Mouse (Mus musculus) liver, adult 2 months (tissue): ENCODE data around the gene Slc22a16. TPM values are rescaled to one million over a fixed set of nuclear protein-coding genes. Genes with fewer than 3 reads are reported as not detected.

ENCODE experiments used
- DNase-seq: peaks from one replicate; pipeline ENCODE4 v3.0.0-alpha.2; 2011; ENCODE audit warnings: low read depth, low spot score; ENCODE audit errors: extremely low read depth
- H3K27ac ChIP-seq: fragments of 200-500 bp; replicated peaks from 2 replicates; pipeline ENCODE4 v1.5.1; 2012; ENCODE audit warnings: low read depth, mild to moderate bottlenecking, control low read depth, inconsistent platforms, low read length; ENCODE audit not compliant: insufficient read depth
- H3K27me3 ChIP-seq: fragments of 200-500 bp; 2 replicates; pipeline ENCODE4 v1.6.1; 2012; ENCODE audit warnings: mild to moderate bottlenecking, moderate library complexity, low read length, inconsistent platforms; ENCODE audit not compliant: control insufficient read depth, insufficient read depth
- H3K36me3 ChIP-seq: fragments of 200-500 bp; 2 replicates; pipeline ENCODE4 v1.6.1; 2012; ENCODE audit warnings: low read length, inconsistent platforms; ENCODE audit not compliant: control insufficient read depth, insufficient read depth
- H3K4me1 ChIP-seq: fragments of 200-500 bp; 2 replicates; pipeline ENCODE4 v1.6.1; 2011; ENCODE audit warnings: low read length; ENCODE audit not compliant: control insufficient read depth, insufficient read depth
- H3K4me3 ChIP-seq: fragments of 200-500 bp; 2 replicates; pipeline ENCODE4 v1.5.1; 2011; ENCODE audit warnings: low read depth, mild to moderate bottlenecking, control low read depth, low read length, moderate library complexity; ENCODE audit not compliant: insufficient read depth
- H3K79me2 ChIP-seq: fragments of 200-500 bp; 2 replicates; pipeline ENCODE4 v1.6.1; 2012; ENCODE audit warnings: inconsistent platforms, mild to moderate bottlenecking, low read length, moderate library complexity; ENCODE audit not compliant: control insufficient read depth, insufficient read depth
- H3K9ac ChIP-seq: fragments of 200-500 bp; 2 replicates; pipeline ENCODE4 v1.6.1; 2012; ENCODE audit warnings: low read depth, mild to moderate bottlenecking, control low read depth, inconsistent platforms, low read length
- CTCF ChIP-seq: fragments of 200-500 bp; IDR thresholded peaks from 2 replicates; pipeline ENCODE4 v1.5.1; 2011; ENCODE audit warnings: low read depth, low read length, control low read depth
- POLR2A ChIP-seq: fragments of 200-500 bp; IDR thresholded peaks from 2 replicates; pipeline ENCODE4 v1.6.1; 2011; ENCODE audit warnings: low read length, control low read depth; ENCODE audit not compliant: insufficient read depth; ENCODE audit errors: extremely low read depth
- WGBS: fragments of 180-500 bp; shearing (Covaris S2); methylation state at CpG from one replicate; pipeline ENCODE4 v1.1.7; 2018; 5-methylcytosine and 5-hydroxymethylcytosine counted together
- polyA plus RNA-seq: library from polyadenylated mRNA; depleted of rRNA; stranded (reverse); fragments of >200 nt; gene quantifications from 2 replicates; pipeline ENCODE4 v1.2.3, GENCODE M21; 2012; rRNA removed
- total RNA-seq: library from RNA; depleted of rRNA; stranded (reverse); fragments of >200 nt; gene quantifications from 2 replicates; pipeline ENCODE4 v1.2.3, GENCODE M21; 2014; rRNA removed

The Slc22a16 gene
- total and polyA plus RNA-seq, 2 experiments: not detected

DNA sequence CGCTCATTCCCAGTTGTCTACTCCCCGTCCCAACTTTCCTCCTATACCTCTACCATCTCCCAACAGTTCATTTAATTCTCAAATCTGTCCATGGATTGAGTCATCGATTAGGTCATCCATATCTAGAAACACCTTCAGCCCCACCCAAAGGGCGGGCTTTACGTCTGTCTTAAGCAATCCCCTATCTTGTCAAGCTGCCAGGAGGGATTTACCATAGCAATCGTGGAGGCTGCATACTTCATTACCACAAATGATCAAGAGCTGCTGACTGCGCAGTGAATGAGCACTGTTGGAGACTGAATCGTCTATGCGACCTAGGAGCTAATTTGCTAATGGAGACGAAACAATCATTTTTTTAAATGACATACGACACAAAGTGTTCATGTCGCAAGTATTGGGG is 78.6 kb downstream of the Slc22a16 start:
- TF ChIP-seq CTCF (no peak), POLR2A (no peak)
- Histone ChIP-seq H3K27me3 (no peaks in the 10 kb centered on the region), H3K36me3 (no peaks in the 10 kb centered on the region), H3K27ac (no peak overlapping the region), H3K4me1 (no peaks in the 10 kb centered on the region), H3K9ac (no peak overlapping the region), H3K4me3 (no peak overlapping the region), H3K79me2 (no peaks in the 10 kb centered on the region)
- WGBS: 88% methylated on average over 12 of the region's 12 CpGs
- DNase-seq: no peak

DNA sequence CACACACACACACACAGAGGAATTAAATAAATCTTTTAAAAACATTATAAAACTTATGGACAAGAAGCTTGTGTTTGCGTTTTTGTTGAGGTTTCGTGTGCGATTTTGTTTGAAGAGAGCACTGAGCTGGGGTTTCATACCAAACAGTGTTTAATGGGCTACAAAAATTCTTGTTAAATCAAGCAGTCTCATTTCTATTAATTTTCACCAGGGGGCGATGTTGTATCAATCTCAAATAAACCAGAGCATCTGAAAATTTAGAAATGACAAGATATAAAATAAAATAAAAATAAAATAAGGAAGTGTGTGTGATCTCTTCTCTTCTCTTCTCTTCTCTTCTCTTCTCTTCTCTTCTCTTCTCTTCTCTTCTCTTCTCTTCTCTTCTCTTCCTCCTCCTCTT is 79.5 kb downstream of the Slc22a16 start:
- Histone ChIP-seq H3K4me3 (no peak overlapping the region), H3K79me2 (no peaks in the 10 kb centered on the region), H3K36me3 (no peaks in the 10 kb centered on the region), H3K27me3 (no peaks in the 10 kb centered on the region), H3K4me1 (no peaks in the 10 kb centered on the region), H3K9ac (no peak overlapping the region), H3K27ac (no peak overlapping the region)
- no peak for TF ChIP-seq POLR2A
- TF ChIP-seq CTCF: peak; percentile 37
- DNase-seq: peak; percentile 25
- 33% methylated on average over 4 of the region's 4 CpGs for WGBS

- Histone ChIP-seq H3K36me3 (no peaks in the 10 kb centered on the region), H3K9ac (no peak overlapping the region), H3K4me3 (no peak overlapping the region), H3K4me1 (no peaks in the 10 kb centered on the region), H3K79me2 (no peaks in the 10 kb centered on the region), H3K27me3 (no peaks in the 10 kb centered on the region), H3K27ac (no peak overlapping the region)
- no peak for DNase-seq
- 74% methylated on average over 2 of the region's 2 CpGs for WGBS
- TF ChIP-seq CTCF (no peak), POLR2A (no peak)
Measured at GRCm38 (mm10) chr10:40651676-40652075, 81.5 kb downstream of the Slc22a16 start.

Other genes starting within 250 kb of the Slc22a16 start
- gene Cdk19, start 230.8 kb upstream of the Slc22a16 start, total RNA-seq: 3.6 and 4.3 TPM in 2 replicates
- gene Cdk19, start 230.8 kb upstream of the Slc22a16 start, polyA plus RNA-seq: 1.2 and 1.4 TPM in 2 replicates
- gene Ddo, start 59.7 kb downstream of the Slc22a16 start, total RNA-seq: 17.0 and 19.0 TPM in 2 replicates
- gene Ddo, start 59.7 kb downstream of the Slc22a16 start, polyA plus RNA-seq: 16.0 and 21.3 TPM in 2 replicates
- gene Mettl24, start 112.9 kb downstream of the Slc22a16 start, total RNA-seq: 0.07 TPM in 1 of 2 replicates, not detected in the other
- gene Mettl24, start 112.9 kb downstream of the Slc22a16 start, polyA plus RNA-seq: 0.09 TPM in 1 of 2 replicates, not detected in the other